Mouse (Mus musculus) testis, adult 2 months (tissue): Measurements from ENCODE around the gene Cpa2. TPM values are rescaled to one million over a fixed set of nuclear protein-coding genes. Genes with fewer than 3 reads are reported as not detected.

Experiments
- H3K27ac ChIP-seq: fragments of 200-500 bp; 2 replicates; pipeline ENCODE4 v1.5.1; 2012; ENCODE audit warnings: low read depth, low read length; ENCODE audit not compliant: control insufficient read depth, insufficient read depth
- H3K27me3 ChIP-seq: fragments of 200-500 bp; 2 replicates; pipeline ENCODE4 v1.6.1; 2012; ENCODE audit warnings: mild to moderate bottlenecking, low read length, moderate library complexity; ENCODE audit not compliant: control insufficient read depth, insufficient read depth
- H3K36me3 ChIP-seq: fragments of 200-500 bp; 2 replicates; pipeline ENCODE4 v1.6.1; 2012; ENCODE audit warnings: mild to moderate bottlenecking, low read length; ENCODE audit not compliant: control insufficient read depth, insufficient read depth
- H3K4me1 ChIP-seq: fragments of 200-500 bp; 2 replicates; pipeline ENCODE4 v1.6.1; 2012; ENCODE audit warnings: low read length; ENCODE audit not compliant: control insufficient read depth, insufficient read depth
- H3K4me3 ChIP-seq: fragments of 200-500 bp; 2 replicates; pipeline ENCODE4 v1.5.1; 2012; ENCODE audit warnings: low read depth, mild to moderate bottlenecking, low read length, moderate library complexity, mixed read lengths; ENCODE audit not compliant: control insufficient read depth
- CTCF ChIP-seq: fragments of 200-500 bp; IDR thresholded peaks from 2 replicates; pipeline ENCODE4 v1.5.1; 2012; ENCODE audit warnings: low read depth, mild to moderate bottlenecking, inconsistent platforms, low read length, moderate library complexity; ENCODE audit not compliant: control insufficient read depth, insufficient read depth, insufficient replicate concordance
- POLR2A ChIP-seq: fragments of 200-500 bp; IDR thresholded peaks from 2 replicates; pipeline ENCODE4 v1.6.1; 2012; ENCODE audit warnings: low read depth, mild to moderate bottlenecking, inconsistent platforms, low read length, moderate library complexity; ENCODE audit not compliant: control insufficient read depth
- polyA plus RNA-seq: library from polyadenylated mRNA; depleted of rRNA; stranded (reverse); fragments of >200 nt; gene quantifications from 2 replicates; pipeline ENCODE4 v1.2.3, GENCODE M21; 2012

The Cpa2 gene
- polyA plus RNA-seq, 1 experiment: 1.4 TPM

GRCm38 (mm10) chr6:30586886-30587442 lies 45.6 kb downstream of the Cpa2 start:
- no peak overlapping the region for H3K27ac ChIP-seq
- H3K4me1 ChIP-seq: no peaks in the 10 kb centered on the region; the same call in 1 of the 2 replicates
- no peaks in the 10 kb centered on the region for H3K27me3 ChIP-seq
- TF ChIP-seq CTCF (no peak), POLR2A (no peak)
- H3K4me3 ChIP-seq: no peak overlapping the region
- no peaks in the 10 kb centered on the region for H3K36me3 ChIP-seq

GRCm38 (mm10) chr6:30589819-30590218 lies 48.4 kb downstream of the Cpa2 start:
- TF ChIP-seq POLR2A (no peak), CTCF (no peak)
- no peaks in the 10 kb centered on the region; the same call in 1 of the 2 replicates for H3K4me1 ChIP-seq
- no peak overlapping the region for H3K27ac ChIP-seq
- H3K4me3 ChIP-seq: no peak overlapping the region
- H3K27me3 ChIP-seq: no peaks in the 10 kb centered on the region
- H3K36me3 ChIP-seq: no peaks in the 10 kb centered on the region

DNA sequence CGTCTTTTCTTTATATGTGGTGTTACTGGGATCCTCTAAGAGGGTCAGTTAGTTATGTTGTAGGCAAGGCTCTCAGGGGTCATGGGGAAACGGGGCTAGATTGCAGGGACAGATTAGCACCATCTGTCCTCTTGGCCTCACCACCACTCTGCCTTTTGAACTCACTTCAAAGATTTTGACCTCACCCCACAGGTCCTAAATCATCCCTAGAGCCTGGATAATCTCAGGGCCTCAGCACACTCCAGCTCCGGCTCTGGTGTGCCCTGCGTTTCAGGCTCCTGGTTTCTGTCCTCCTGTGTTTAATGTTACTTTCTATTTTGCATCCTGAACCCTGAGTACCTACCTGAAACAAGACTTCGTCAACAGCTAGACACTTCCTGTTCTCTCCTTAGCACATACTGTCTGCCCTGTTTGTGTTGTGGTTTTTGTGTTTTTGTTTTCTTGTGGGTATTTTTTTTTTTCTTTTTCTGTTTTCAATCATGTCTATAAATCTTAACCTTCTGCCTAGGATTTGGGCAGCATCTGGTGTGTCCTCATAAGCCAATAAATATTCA lies 50.5 kb downstream of the Cpa2 start:
- Histone ChIP-seq H3K27me3 (no peaks in the 10 kb centered on the region), H3K4me1 (no peaks in the 10 kb centered on the region; the same call in 1 of the 2 replicates), H3K27ac (no peak overlapping the region), H3K4me3 (no peak overlapping the region), H3K36me3 (no peaks in the 10 kb centered on the region)
- TF ChIP-seq CTCF: no peak
- TF ChIP-seq POLR2A: no peak

GRCm38 (mm10) chr6:30592417-30592974 lies 51.1 kb downstream of the Cpa2 start:
- H3K27me3 ChIP-seq: no peaks in the 10 kb centered on the region
- H3K4me3 ChIP-seq: no peak overlapping the region
- H3K27ac ChIP-seq: no peak overlapping the region
- TF ChIP-seq CTCF (no peak), POLR2A (no peak)
- no peaks in the 10 kb centered on the region for H3K36me3 ChIP-seq
- no peaks in the 10 kb centered on the region; the same call in 1 of the 2 replicates for H3K4me1 ChIP-seq

DNA sequence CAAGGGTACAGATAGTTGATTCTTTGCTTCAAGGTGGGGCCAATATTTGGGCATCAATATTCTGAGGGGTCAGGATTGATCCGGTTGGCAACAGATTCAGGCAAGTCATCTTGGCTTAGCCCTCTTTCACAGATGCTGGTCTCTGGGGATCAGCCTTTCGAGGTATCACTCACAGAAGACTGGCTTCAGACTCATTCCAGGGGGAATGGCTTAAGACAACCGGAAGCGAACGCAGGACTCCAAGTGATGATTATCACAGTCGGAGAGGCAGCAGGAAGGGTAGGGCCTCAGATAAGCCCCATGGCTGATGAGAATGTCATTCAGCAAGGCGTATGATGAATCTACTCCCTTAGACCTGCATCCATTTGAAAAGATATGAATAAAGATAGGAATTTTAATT lies 53.0 kb downstream of the Cpa2 start:
- Histone ChIP-seq H3K4me1 (no peaks in the 10 kb centered on the region), H3K4me3 (no peak overlapping the region), H3K27ac (no peak overlapping the region), H3K36me3 (no peaks in the 10 kb centered on the region), H3K27me3 (no peaks in the 10 kb centered on the region)
- no peak for TF ChIP-seq POLR2A
- TF ChIP-seq CTCF: no peak

- Histone ChIP-seq H3K27ac (no peak overlapping the region), H3K27me3 (no peaks in the 10 kb centered on the region), H3K36me3 (no peaks in the 10 kb centered on the region), H3K4me1 (no peaks in the 10 kb centered on the region), H3K4me3 (no peak overlapping the region)
- TF ChIP-seq CTCF: no peak
- no peak for TF ChIP-seq POLR2A
These were observed 55.0 kb downstream of the Cpa2 start for GRCm38 (mm10) chr6:30596230-30596898.

DNA sequence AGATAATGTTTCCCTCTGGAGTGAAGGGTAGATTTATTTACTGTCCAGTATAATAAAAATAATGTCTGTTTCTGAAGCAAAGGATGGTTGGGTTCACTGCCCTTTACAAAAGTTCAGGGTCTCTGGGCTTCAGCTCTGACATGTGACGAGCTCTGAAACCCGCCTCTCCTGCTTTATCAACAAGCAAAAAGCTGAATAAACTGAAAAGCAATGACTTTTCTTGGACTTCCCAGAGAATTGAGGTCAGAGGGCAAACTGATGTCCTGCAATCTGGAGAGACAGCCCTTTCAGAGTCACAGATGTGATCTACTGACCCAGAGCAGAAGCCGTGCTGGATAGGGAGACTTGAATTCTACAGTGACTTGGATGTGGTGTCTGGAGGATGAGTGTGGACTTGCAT lies 58.7 kb downstream of the Cpa2 start:
- H3K36me3 ChIP-seq: no peaks in the 10 kb centered on the region
- no peak overlapping the region for H3K27ac ChIP-seq
- H3K27me3 ChIP-seq: no peaks in the 10 kb centered on the region
- no peak for TF ChIP-seq CTCF
- no peak for TF ChIP-seq POLR2A
- no peak overlapping the region for H3K4me3 ChIP-seq
- no peaks in the 10 kb centered on the region for H3K4me1 ChIP-seq
